Mouse (Mus musculus) kidney, adult 2 months (tissue): Measurements from ENCODE around the gene Slc17a4. TPM values are rescaled to one million over a fixed set of nuclear protein-coding genes. Genes with fewer than 3 reads are reported as not detected.
A peak's percentile ranks its signal among the peaks of the same experiment; 100 is the strongest.

Experiments used
- DNase-seq: peaks from one replicate; pipeline ENCODE4 v3.0.0; 2021
- H3K27ac ChIP-seq: fragments of 200-500 bp; 2 replicates; pipeline ENCODE4 v1.5.1; 2012; ENCODE audit warnings: low read depth, low read length, control low read depth, inconsistent platforms; ENCODE audit not compliant: insufficient read depth
- H3K27me3 ChIP-seq: fragments of 200-500 bp; replicated peaks from 2 replicates; pipeline ENCODE4 v1.6.1; 2012; ENCODE audit warnings: mild to moderate bottlenecking, moderate library complexity, low read length, inconsistent platforms; ENCODE audit not compliant: control insufficient read depth, insufficient read depth
- H3K36me3 ChIP-seq: fragments of 200-500 bp; 2 replicates; pipeline ENCODE4 v1.6.1; 2012; ENCODE audit warnings: mild to moderate bottlenecking, moderate library complexity, low read length, inconsistent platforms; ENCODE audit not compliant: control insufficient read depth, insufficient read depth
- H3K4me1 ChIP-seq: fragments of 200-500 bp; 2 replicates; pipeline ENCODE4 v1.6.1; 2011; ENCODE audit warnings: low read length; ENCODE audit not compliant: control insufficient read depth, insufficient read depth
- H3K4me3 ChIP-seq: fragments of 200-500 bp; 2 replicates; pipeline ENCODE4 v1.5.1; 2011; ENCODE audit warnings: mild to moderate bottlenecking, low read depth, low read length, control low read depth; ENCODE audit not compliant: insufficient read depth
- CTCF ChIP-seq: fragments of 200-500 bp; conservative IDR thresholded peaks from 2 replicates; pipeline ENCODE4 v1.5.1; 2011; ENCODE audit warnings: low read depth, mild to moderate bottlenecking, control low read depth, low read length, moderate library complexity, mixed read lengths; ENCODE audit not compliant: insufficient read depth, insufficient read length
- POLR2A ChIP-seq: fragments of 200-500 bp; IDR thresholded peaks from one replicate; pipeline ENCODE4 v1.6.1; 2011; ENCODE audit warnings: low read depth, low read length, control low read depth
- WGBS: fragments of 180-500 bp; shearing (Covaris S2); methylation state at CpG from one replicate; pipeline ENCODE4 v1.1.7; 2018; 5-methylcytosine and 5-hydroxymethylcytosine counted together
- polyA plus RNA-seq: library from polyadenylated mRNA; depleted of rRNA; stranded (reverse); fragments of >200 nt; gene quantifications from 2 replicates; pipeline ENCODE4 v1.2.3, GENCODE M21; 2012; rRNA removed

Gene Slc17a4
- polyA plus RNA-seq: 2.6 and 2.8 TPM in 2 replicates

DNA sequence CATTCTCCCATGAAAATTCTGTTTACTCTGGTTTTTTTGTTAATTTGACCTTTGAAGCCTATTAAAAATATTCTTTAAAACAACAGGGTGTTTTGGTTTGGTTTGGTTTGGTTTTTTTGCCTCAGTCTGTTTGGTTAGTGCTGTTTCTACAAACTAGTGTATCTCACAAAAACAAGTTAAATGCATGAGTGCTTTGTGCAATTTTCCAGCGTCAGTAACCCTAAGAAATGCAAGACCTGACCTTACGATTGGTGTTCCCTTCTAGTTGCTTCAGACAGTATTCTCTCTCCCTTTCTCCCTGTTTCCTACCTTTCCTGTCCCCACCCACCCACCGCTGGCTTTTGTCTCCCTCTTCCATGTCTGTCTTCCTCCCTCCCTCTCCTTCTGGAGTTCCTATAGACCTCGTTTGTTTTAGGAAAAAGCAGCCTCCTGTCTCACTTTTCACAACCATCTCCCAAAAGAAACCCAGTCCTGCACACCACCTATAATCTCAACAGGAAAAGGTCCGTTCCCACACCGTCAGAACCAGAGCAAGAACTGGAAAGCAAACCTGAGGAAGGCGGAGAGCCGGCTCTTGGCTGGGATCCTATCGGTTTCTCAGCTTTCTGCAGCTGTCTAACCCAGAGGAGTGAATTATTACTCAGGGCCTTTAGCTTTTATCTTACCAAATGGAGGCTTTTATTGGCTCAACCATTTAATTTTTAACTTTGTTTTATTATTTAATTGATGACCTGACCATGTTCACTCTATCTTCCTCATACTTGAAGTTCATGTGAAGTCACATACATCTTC is at the start of gene Slc17a4:
TSS of gene Slc17a4 (minus strand) at position 634 of the 792 bp plus-strand sequence.
- peak within 1 kb of the TSS; percentile 70; the same call in 1 of the 2 replicates for H3K27ac ChIP-seq
- H3K36me3 ChIP-seq: no peaks in the 10 kb centered on the region
- H3K4me3 ChIP-seq: no peak within 1 kb of the TSS
- WGBS: 20% methylated on average over 9 of the region's 9 CpGs
- TF ChIP-seq POLR2A: no peak
- no peak for TF ChIP-seq CTCF
- DNase-seq: peak; percentile 56
- H3K27me3 ChIP-seq: no peaks in the 10 kb centered on the region
- peaks cover 12% of the 10 kb centered on the region for H3K4me1 ChIP-seq

GRCm38 (mm10) chr13:23959776-23960175 is 45.0 kb upstream of the Slc17a4 start:
- Histone ChIP-seq H3K27me3 (no peaks in the 10 kb centered on the region), H3K27ac (no peak overlapping the region), H3K4me3 (no peak overlapping the region), H3K36me3 (no peaks in the 10 kb centered on the region), H3K4me1 (no peaks in the 10 kb centered on the region)
- DNase-seq: no peak
- WGBS: 44% methylated on average over 2 of the region's 2 CpGs
- no peak for TF ChIP-seq CTCF
- TF ChIP-seq POLR2A: no peak

- WGBS: 39% methylated on average over 3 of the region's 3 CpGs
- Histone ChIP-seq H3K27me3 (no peaks in the 10 kb centered on the region), H3K4me1 (no peaks in the 10 kb centered on the region; the same call in 1 of the 2 replicates), H3K27ac (no peak overlapping the region), H3K4me3 (no peak overlapping the region), H3K36me3 (no peaks in the 10 kb centered on the region)
- TF ChIP-seq CTCF: peak; percentile 72
- TF ChIP-seq POLR2A: no peak
- peak; percentile 58 for DNase-seq
These were observed 36.1 kb upstream of the Slc17a4 start for GRCm38 (mm10) chr13:23950928-23951327.

DNA sequence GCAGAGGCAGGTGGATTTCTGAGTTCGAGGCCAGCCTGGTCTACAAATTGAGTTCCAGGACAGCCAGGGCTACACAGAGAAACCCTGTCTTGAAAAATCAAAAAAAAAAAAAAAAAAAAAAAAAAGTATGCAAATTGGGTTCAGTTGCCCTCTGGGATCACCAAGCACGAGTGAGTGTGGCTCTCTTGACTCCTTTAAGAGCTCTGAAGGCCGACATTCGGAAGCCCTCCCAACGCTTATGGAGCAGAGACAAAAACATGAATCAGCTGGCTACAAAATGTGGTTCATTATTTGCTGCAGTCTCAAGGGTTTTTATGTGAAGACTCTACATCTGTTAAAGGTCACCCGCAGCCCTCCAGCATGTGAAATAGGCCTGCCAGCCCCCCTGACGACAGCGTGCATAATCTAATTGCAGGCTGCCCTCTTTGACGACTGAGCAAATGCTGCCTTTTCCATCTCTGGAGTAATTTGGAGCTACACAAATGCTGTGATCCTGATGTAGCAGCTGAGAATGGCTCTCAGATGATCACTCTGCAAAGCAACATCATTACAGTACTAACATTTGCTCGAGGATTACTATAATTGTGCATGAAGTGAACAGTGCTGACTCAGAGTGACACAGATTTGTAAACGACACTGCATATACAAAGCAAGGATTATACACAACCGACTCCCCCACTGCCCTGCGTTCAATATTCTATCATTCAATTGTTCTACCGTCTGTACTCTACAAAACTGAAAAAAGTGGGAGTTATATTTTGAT is 34.9 kb upstream of the Slc17a4 start:
- Histone ChIP-seq H3K27ac (no peak overlapping the region), H3K27me3 (no peaks in the 10 kb centered on the region), H3K4me3 (no peak overlapping the region), H3K36me3 (no peaks in the 10 kb centered on the region), H3K4me1 (no peaks in the 10 kb centered on the region; the same call in 1 of the 2 replicates)
- no peak for DNase-seq
- 75% methylated on average over 14 of the region's 14 CpGs for WGBS
- TF ChIP-seq POLR2A (no peak), CTCF (no peak)

GRCm38 (mm10) chr13:23946254-23946653 is 31.4 kb upstream of the Slc17a4 start:
- TF ChIP-seq POLR2A (no peak), CTCF (no peak)
- no peaks in the 10 kb centered on the region for H3K36me3 ChIP-seq
- H3K27ac ChIP-seq: no peak overlapping the region
- H3K27me3 ChIP-seq: no peaks in the 10 kb centered on the region
- no peaks in the 10 kb centered on the region; the same call in 1 of the 2 replicates for H3K4me1 ChIP-seq
- no peak overlapping the region for H3K4me3 ChIP-seq
- 49% methylated on average over 2 of the region's 2 CpGs for WGBS
- no peak for DNase-seq

DNA sequence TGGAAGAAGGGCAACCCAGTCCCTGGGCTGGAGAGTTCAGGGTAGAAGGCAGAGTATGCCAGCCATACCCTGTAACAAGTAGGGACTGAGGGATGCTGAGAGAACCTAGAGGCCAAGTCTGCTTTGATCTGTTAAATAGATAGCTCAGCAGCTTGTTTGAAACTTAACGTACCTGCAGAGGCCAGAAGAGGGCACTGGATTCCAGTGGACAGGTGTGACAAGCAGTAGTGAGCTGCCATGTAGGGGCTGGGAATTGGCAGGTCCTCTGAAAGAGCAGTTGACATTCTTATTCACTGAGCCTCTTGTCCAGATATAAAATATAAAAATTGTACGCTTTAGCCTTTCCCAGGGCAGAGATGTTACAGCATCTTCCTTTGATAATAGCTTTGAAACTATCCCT is 28.1 kb upstream of the Slc17a4 start:
- TF ChIP-seq CTCF: peak; percentile 36
- TF ChIP-seq POLR2A: no peak
- WGBS: 63% methylated on average over 2 of the region's 2 CpGs

DNA sequence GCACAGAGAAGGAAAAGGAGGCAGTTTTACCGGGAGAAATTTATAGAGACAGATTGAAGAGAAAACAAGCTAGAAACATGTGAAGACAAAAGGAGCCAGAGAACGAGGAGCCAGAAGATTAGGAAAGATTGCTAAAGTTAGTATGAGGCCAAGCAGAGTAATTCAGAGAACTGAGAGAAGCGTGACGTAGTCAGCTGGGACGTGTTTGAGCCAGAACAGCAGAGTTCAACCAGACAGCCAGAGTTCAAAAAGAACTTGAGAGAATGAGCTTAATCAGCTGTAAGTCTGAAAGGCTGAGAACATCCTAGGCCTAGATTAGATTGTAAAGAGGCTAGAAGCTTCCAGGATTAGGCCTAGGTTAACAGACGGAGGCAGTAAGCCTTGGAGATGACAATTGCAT is 25.5 kb upstream of the Slc17a4 start:
- DNase-seq: peak; percentile 47
- TF ChIP-seq CTCF (no peak), POLR2A (no peak)
- Histone ChIP-seq H3K4me3 (no peak overlapping the region), H3K27me3 (no peaks in the 10 kb centered on the region), H3K36me3 (no peaks in the 10 kb centered on the region), H3K27ac (no peak overlapping the region), H3K4me1 (no peaks in the 10 kb centered on the region; the same call in 1 of the 2 replicates)
- WGBS: 56% methylated on average over 6 of the region's 6 CpGs

More for the DNA sequence above, 28.1 kb upstream of the Slc17a4 start:
- no peak for DNase-seq
- Histone ChIP-seq H3K36me3 (no peaks in the 10 kb centered on the region), H3K4me3 (no peak overlapping the region), H3K27me3 (no peaks in the 10 kb centered on the region), H3K27ac (no peak overlapping the region), H3K4me1 (no peaks in the 10 kb centered on the region; the same call in 1 of the 2 replicates)
